Mouse (Mus musculus): Measurements from ENCODE around the gene Baz2a. TPM values are rescaled to one million over a fixed set of nuclear protein-coding genes. Genes with fewer than 3 reads are reported as not detected.

The Baz2a gene
- polyA plus RNA-seq (2014; fragmentation: Nextera tagmentation; extraction: Ambion mirVana), result 13.3 and 17.2 TPM in 2 replicates

DNA sequence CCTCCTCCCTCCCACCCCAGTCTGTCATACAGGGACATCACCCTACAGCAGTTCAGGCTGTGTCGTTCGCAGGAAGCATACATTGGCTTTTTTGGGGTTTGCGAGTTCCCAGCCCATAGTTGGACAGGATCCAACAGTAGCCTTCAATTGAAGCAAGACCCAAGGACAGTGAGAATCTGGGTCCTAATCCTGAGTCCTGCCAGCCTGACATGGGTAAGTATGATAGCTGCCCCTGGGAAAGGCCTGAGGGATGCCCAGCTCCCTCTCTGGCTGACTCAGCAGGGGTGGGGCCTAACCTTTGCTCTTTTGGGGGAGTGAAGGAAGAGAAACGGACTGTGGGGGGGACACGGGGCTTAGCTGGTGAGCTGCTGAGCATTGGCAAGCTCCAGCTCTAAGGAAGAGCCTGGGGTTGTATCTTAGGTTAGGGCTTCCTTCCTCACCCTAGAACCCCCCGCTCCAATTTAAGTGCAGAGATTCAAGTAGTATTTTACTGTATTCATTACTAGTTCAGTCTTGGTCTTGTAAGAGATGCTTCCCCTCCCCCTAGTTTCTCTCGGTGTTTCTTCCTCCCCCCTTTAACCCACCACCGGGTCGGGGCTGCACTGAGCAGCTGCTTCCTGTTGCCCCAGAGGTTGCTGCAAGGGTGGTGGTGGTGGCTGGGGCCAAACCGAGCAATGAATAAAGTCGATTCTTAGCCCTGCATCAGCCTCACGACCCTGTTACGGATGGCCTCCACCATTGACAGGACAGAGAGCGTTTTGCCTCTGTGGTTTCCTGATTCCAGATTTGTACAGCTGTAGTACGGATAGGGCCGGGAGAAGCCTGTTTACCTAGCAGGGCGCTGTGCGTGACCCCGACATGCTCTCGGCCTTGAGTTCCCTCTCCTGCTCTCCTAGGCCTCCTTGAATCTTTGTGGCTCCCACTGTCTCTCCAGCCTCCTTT is at the start of gene Baz2a:
Gene Baz2a, plus strand, starts transcription at position 14 of the 942 bp plus-strand sequence.
- ATAC-seq (ENCODE audit: insufficient number of reproducible peaks, insufficient read depth, low FRiP score, low read depth), result peak; percentile 6; the same call in 1 of the 2 replicates
- Histone ChIP-seq H3K9me3 (ENCODE audit: control insufficient read depth, low read length) (no peaks in the 10 kb centered on the region), H3K4me3 (ENCODE audit: control insufficient read depth in 1 of 2, insufficient read depth in 1 of 2, low read depth in 1 of 2, low read length in 2 of 2) (peak within 1 kb of the TSS; percentile 91), H3K27me3 (ENCODE audit: control insufficient read depth, insufficient read depth, low read length) (no peaks in the 10 kb centered on the region), H3K9ac (ENCODE audit: low read length) (peak within 1 kb of the TSS; percentile 94), H3K27ac (replicated peaks in 1 of 2; ENCODE audit: control insufficient read depth in 1 of 2, insufficient read depth in 1 of 2, low read depth in 2 of 2, low read length in 2 of 2) (peak within 1 kb of the TSS; percentile 93 to 98), H3K4me2 (ENCODE audit: low read length) (peak within 1 kb of the TSS; percentile 96), H3K36me3 (ENCODE audit: control insufficient read depth, insufficient read depth, low read length) (peaks cover 39% of the 10 kb centered on the region), H3K4me1 (ENCODE audit: control insufficient read depth in 2 of 2, insufficient read depth in 2 of 2, low read length in 2 of 2) (peaks cover 23 to 48% of the 10 kb centered on the region in 2 experiments)
- WGBS, result 1% methylated on average over 20 of the region's 20 CpGs

- H3K27me3 ChIP-seq (ENCODE audit: control insufficient read depth, insufficient read depth, low read length), result no peaks in the 10 kb centered on the region
- no peak overlapping the region for H3K27ac ChIP-seq (replicated peaks in 1 of 2; ENCODE audit: control insufficient read depth in 1 of 2, insufficient read depth in 1 of 2, low read depth in 2 of 2, low read length in 2 of 2)
- peaks cover 23 to 80% of the 10 kb centered on the region in 2 experiments for H3K4me1 ChIP-seq (ENCODE audit: control insufficient read depth in 2 of 2, insufficient read depth in 2 of 2, low read length in 2 of 2)
- peaks cover 88% of the 10 kb centered on the region for H3K36me3 ChIP-seq (ENCODE audit: control insufficient read depth, insufficient read depth, low read length)
- no peak overlapping the region for H3K4me2 ChIP-seq (ENCODE audit: low read length)
- peak overlapping the region; percentile 21; the same call in 1 of the 2 replicates for H3K9ac ChIP-seq (ENCODE audit: low read length)
- H3K9me3 ChIP-seq (ENCODE audit: control insufficient read depth, low read length), result no peaks in the 10 kb centered on the region
- no peak overlapping the region for H3K4me3 ChIP-seq (ENCODE audit: control insufficient read depth in 1 of 2, insufficient read depth in 1 of 2, low read depth in 1 of 2, low read length in 2 of 2)
- ATAC-seq (ENCODE audit: insufficient number of reproducible peaks, insufficient read depth, low FRiP score, low read depth), result no peak
- WGBS, result 68% methylated on average over 4 of the region's 4 CpGs
Observed at GRCm38 (mm10) chr10:128041636-128042035, 49.7 kb upstream of the Baz2a start.

DNA sequence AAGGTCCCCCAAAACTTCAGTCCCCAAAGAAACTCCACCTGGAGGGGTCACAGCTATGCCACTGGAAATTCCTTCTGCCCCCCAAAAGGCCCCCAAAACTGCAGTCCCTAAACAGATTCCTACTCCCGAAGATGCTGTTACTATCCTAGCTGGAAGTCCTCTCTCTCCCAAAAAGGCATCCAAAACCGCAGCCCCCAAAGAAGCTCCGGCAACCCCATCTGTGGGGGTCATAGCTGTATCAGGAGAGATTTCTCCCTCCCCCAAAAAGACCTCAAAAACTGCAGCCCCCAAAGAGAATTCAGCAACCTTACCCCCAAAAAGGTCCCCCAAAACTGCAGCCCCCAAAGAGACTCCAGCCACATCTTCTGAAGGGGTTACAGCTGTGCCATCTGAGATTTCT is 48.9 kb upstream of the Baz2a start:
- Histone ChIP-seq H3K9ac (ENCODE audit: low read length) (peak overlapping the region; percentile 6; the same call in 1 of the 2 replicates), H3K9me3 (ENCODE audit: control insufficient read depth, low read length) (no peaks in the 10 kb centered on the region), H3K36me3 (ENCODE audit: control insufficient read depth, insufficient read depth, low read length) (peaks cover 91% of the 10 kb centered on the region)

GRCm38 (mm10) chr10:128043041-128043835 is 48.1 kb upstream of the Baz2a start:
- 35% methylated on average over 3 of the region's 3 CpGs for WGBS
- H3K4me1 ChIP-seq (ENCODE audit: control insufficient read depth in 2 of 2, insufficient read depth in 2 of 2, low read length in 2 of 2), result peaks cover 21 to 68% of the 10 kb centered on the region in 2 experiments
- no peaks in the 10 kb centered on the region for H3K27me3 ChIP-seq (ENCODE audit: control insufficient read depth, insufficient read depth, low read length)
- H3K9me3 ChIP-seq (ENCODE audit: control insufficient read depth, low read length), result no peaks in the 10 kb centered on the region
- no peak for ATAC-seq (ENCODE audit: insufficient number of reproducible peaks, insufficient read depth, low FRiP score, low read depth)
- H3K4me3 ChIP-seq (ENCODE audit: control insufficient read depth in 1 of 2, insufficient read depth in 1 of 2, low read depth in 1 of 2, low read length in 2 of 2), result no peak overlapping the region
- peaks cover 92% of the 10 kb centered on the region for H3K36me3 ChIP-seq (ENCODE audit: control insufficient read depth, insufficient read depth, low read length)
- peak overlapping the region; percentile 59 to 60 for H3K27ac ChIP-seq (replicated peaks in 1 of 2; ENCODE audit: control insufficient read depth in 1 of 2, insufficient read depth in 1 of 2, low read depth in 2 of 2, low read length in 2 of 2)
- H3K4me2 ChIP-seq (ENCODE audit: low read length), result peak overlapping the region; percentile 9; the same call in 1 of the 2 replicates
- H3K9ac ChIP-seq (ENCODE audit: low read length), result peak overlapping the region; percentile 55

More for the DNA sequence above, 48.9 kb upstream of the Baz2a start:
- Histone ChIP-seq H3K4me2 (ENCODE audit: low read length) (no peak overlapping the region), H3K4me3 (ENCODE audit: control insufficient read depth in 1 of 2, insufficient read depth in 1 of 2, low read depth in 1 of 2, low read length in 2 of 2) (no peak overlapping the region), H3K27me3 (ENCODE audit: control insufficient read depth, insufficient read depth, low read length) (no peaks in the 10 kb centered on the region), H3K4me1 (ENCODE audit: control insufficient read depth in 2 of 2, insufficient read depth in 2 of 2, low read length in 2 of 2) (peaks cover 23 to 75% of the 10 kb centered on the region in 2 experiments), H3K27ac (replicated peaks in 1 of 2; ENCODE audit: control insufficient read depth in 1 of 2, insufficient read depth in 1 of 2, low read depth in 2 of 2, low read length in 2 of 2) (peak overlapping the region in 1 of 2 experiments; percentile 59; a peak in 1 of 4 replicates)
- no peak for ATAC-seq (ENCODE audit: insufficient number of reproducible peaks, insufficient read depth, low FRiP score, low read depth)
- WGBS, result 87% methylated on average over 3 of the region's 3 CpGs

- Histone ChIP-seq H3K4me3 (ENCODE audit: control insufficient read depth in 1 of 2, insufficient read depth in 1 of 2, low read depth in 1 of 2, low read length in 2 of 2) (no peak overlapping the region), H3K36me3 (ENCODE audit: control insufficient read depth, insufficient read depth, low read length) (peaks cover 78% of the 10 kb centered on the region), H3K9ac (ENCODE audit: low read length) (no peak overlapping the region), H3K4me2 (ENCODE audit: low read length) (no peak overlapping the region), H3K27me3 (ENCODE audit: control insufficient read depth, insufficient read depth, low read length) (no peaks in the 10 kb centered on the region), H3K4me1 (ENCODE audit: control insufficient read depth in 2 of 2, insufficient read depth in 2 of 2, low read length in 2 of 2) (peaks cover 11 to 21% of the 10 kb centered on the region in 2 experiments), H3K9me3 (ENCODE audit: control insufficient read depth, low read length) (no peaks in the 10 kb centered on the region), H3K27ac (replicated peaks in 1 of 2; ENCODE audit: control insufficient read depth in 1 of 2, insufficient read depth in 1 of 2, low read depth in 2 of 2, low read length in 2 of 2) (no peak overlapping the region)
- WGBS, result 95% methylated on average over 8 of the region's 8 CpGs
- no peak for ATAC-seq (ENCODE audit: insufficient number of reproducible peaks, insufficient read depth, low FRiP score, low read depth)
Observed at GRCm38 (mm10) chr10:128048157-128048556, 43.2 kb upstream of the Baz2a start.

DNA sequence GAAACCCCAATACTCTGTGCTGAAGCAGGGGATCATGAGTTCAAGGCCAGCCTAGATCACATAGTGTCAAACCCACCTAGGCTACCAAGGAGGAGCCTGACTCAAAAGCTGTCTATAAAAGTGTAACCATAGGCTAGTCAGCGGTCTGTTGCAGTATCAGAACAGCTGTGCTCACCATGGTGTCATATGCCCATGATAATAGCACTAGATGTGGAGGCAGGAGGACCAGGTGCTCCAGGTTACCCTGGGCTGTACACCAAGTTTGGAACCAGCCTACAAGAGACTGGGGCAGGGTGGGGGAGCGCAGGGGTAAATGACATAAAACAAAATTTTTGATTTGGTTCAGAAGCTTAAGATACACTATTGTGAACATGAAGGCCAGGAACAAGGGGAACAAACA is 41.6 kb upstream of the Baz2a start:
- WGBS, result 92% methylated on average over 2 of the region's 2 CpGs
- Histone ChIP-seq H3K4me1 (ENCODE audit: control insufficient read depth in 2 of 2, insufficient read depth in 2 of 2, low read length in 2 of 2) (peaks cover 0 to 5% of the 10 kb centered on the region in 2 experiments; a peak in 2 of 4 replicates), H3K36me3 (ENCODE audit: control insufficient read depth, insufficient read depth, low read length) (peaks cover 67% of the 10 kb centered on the region), H3K27me3 (ENCODE audit: control insufficient read depth, insufficient read depth, low read length) (no peaks in the 10 kb centered on the region), H3K27ac (replicated peaks in 1 of 2; ENCODE audit: control insufficient read depth in 1 of 2, insufficient read depth in 1 of 2, low read depth in 2 of 2, low read length in 2 of 2) (no peak overlapping the region), H3K9ac (ENCODE audit: low read length) (no peak overlapping the region), H3K9me3 (ENCODE audit: control insufficient read depth, low read length) (no peaks in the 10 kb centered on the region), H3K4me3 (ENCODE audit: control insufficient read depth in 1 of 2, insufficient read depth in 1 of 2, low read depth in 1 of 2, low read length in 2 of 2) (no peak overlapping the region), H3K4me2 (ENCODE audit: low read length) (no peak overlapping the region)
- no peak for ATAC-seq (ENCODE audit: insufficient number of reproducible peaks, insufficient read depth, low FRiP score, low read depth)

- Histone ChIP-seq H3K27me3 (ENCODE audit: control insufficient read depth, insufficient read depth, low read length) (no peaks in the 10 kb centered on the region), H3K4me3 (ENCODE audit: control insufficient read depth in 1 of 2, insufficient read depth in 1 of 2, low read depth in 1 of 2, low read length in 2 of 2) (no peak overlapping the region), H3K4me1 (ENCODE audit: control insufficient read depth in 2 of 2, insufficient read depth in 2 of 2, low read length in 2 of 2) (no peaks in the 10 kb centered on the region), H3K9ac (ENCODE audit: low read length) (no peak overlapping the region), H3K4me2 (ENCODE audit: low read length) (no peak overlapping the region), H3K36me3 (ENCODE audit: control insufficient read depth, insufficient read depth, low read length) (peaks cover 61% of the 10 kb centered on the region), H3K27ac (replicated peaks in 1 of 2; ENCODE audit: control insufficient read depth in 1 of 2, insufficient read depth in 1 of 2, low read depth in 2 of 2, low read length in 2 of 2) (no peak overlapping the region), H3K9me3 (ENCODE audit: control insufficient read depth, low read length) (no peaks in the 10 kb centered on the region)
- no peak for ATAC-seq (ENCODE audit: insufficient number of reproducible peaks, insufficient read depth, low FRiP score, low read depth)
- WGBS, result 80% methylated on average over 2 of the region's 2 CpGs
Observed at GRCm38 (mm10) chr10:128050355-128050754, 41.0 kb upstream of the Baz2a start.
